Mouse (Mus musculus): ENCODE measurements around the gene Fam57b.

DNA sequence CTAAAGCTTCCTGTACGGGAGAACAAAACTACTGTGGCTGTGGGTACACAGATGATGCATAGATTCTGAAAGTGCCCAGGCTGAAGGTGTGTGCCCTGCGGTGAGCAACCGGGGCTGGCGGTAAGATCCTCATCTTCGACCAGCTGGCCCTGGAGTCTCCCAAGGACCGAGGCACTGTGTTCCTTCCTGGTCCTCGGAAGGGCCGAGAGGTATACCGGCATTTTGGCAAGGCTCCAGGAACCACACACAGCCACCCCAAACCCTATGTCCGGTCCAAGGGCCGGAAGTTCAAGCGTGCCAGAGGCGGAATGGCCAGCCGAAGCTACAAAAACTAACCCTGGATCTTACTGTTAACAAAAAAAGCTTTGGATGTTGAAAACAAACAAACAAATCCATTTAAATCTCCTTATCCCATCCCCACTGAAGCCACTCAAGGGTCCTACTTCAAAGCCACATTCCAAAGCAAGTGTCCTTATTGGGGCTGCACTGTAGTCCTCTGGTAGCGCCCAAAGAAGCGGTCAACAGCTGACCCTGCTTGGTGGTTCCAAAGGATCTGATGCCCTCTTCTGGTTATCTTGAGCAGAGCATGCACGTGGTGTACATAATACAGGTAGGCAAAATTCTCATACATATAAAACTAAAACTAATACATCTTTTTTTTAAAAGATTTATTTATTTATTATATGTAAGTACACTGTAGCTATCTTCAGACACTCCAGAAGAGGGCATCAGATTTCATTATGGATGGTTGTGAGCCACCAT, 47.7 kb upstream of the Fam57b start:
- no peak for TF ChIP-seq CTCF (IDR thresholded peaks at IDR 0.05; ENCODE audit: control insufficient read depth, insufficient read depth, insufficient read length)
- no peak for TF ChIP-seq USF1 (IDR thresholded peaks at IDR 0.05; ENCODE audit: low read depth)
- TF ChIP-seq MAX (IDR thresholded peaks at IDR 0.05), result no peak
- no peak for TF ChIP-seq FOSL1 (IDR thresholded peaks at IDR 0.05; ENCODE audit: insufficient read depth, low read length, poor library complexity, severe bottlenecking)
- no peak for TF ChIP-seq MYOG (IDR thresholded peaks at IDR 0.05; ENCODE audit: control insufficient read depth, extremely low read depth, insufficient read length)
- no peak for TF ChIP-seq CEBPB (IDR thresholded peaks at IDR 0.05; ENCODE audit: low read depth)
